Mouse (Mus musculus) limb, embryonic 14.5 days (tissue): ENCODE data around the gene D430041D05Rik. TPM values are rescaled to one million over a fixed set of nuclear protein-coding genes. Genes with fewer than 3 reads are reported as not detected.

ENCODE experiments used
- ATAC-seq: fragments of 200-750 bp; cut with Nextera tagmentation; 2 replicates; pipeline ENCODE4 v1.8.0; 2017; ENCODE audit warnings: low read depth, moderate number of reproducible peaks, moderate TSS enrichment; ENCODE audit not compliant: low FRiP score
- DNase-seq: peaks from one replicate; pipeline ENCODE4 v3.0.0-alpha.2; 2015; ENCODE audit warnings: low spot score
- H3K27ac ChIP-seq: fragments of 300-500 bp; sonication (generic); replicated peaks from 2 replicates; pipeline ENCODE4 v1.5.1; 2014; ENCODE audit warnings: low read depth, mild to moderate bottlenecking, low read length, moderate library complexity, mixed read lengths
- H3K27me3 ChIP-seq: fragments of 300-500 bp; sonication (generic); 2 replicates; pipeline ENCODE4 v1.6.1; 2014; ENCODE audit warnings: low read length, mixed read lengths; ENCODE audit not compliant: control insufficient read depth, insufficient read depth
- H3K36me3 ChIP-seq: fragments of 300-500 bp; sonication (generic); 2 replicates; pipeline ENCODE4 v1.6.1; 2014; ENCODE audit warnings: mild to moderate bottlenecking, low read length, moderate library complexity, mixed read lengths; ENCODE audit not compliant: control insufficient read depth, insufficient read depth
- H3K4me1 ChIP-seq: fragments of 300-500 bp; sonication (generic); 2 replicates; pipeline ENCODE4 v1.6.1; 2014; ENCODE audit warnings: antibody characterized with exemption, low read length, mixed read lengths; ENCODE audit not compliant: control insufficient read depth, insufficient read depth
- H3K4me2 ChIP-seq: fragments of 300-500 bp; sonication (generic); replicated peaks from 2 replicates; pipeline ENCODE4 v1.6.1; 2014; ENCODE audit warnings: low read depth, mild to moderate bottlenecking, low read length, moderate library complexity; ENCODE audit not compliant: severe bottlenecking
- H3K4me3 ChIP-seq: fragments of 300-500 bp; sonication (generic); replicated peaks from 2 replicates; pipeline ENCODE4 v1.5.1; 2014; ENCODE audit warnings: low read length
- H3K9ac ChIP-seq: fragments of 300-500 bp; sonication (generic); 2 replicates; pipeline ENCODE4 v1.6.1; 2014; ENCODE audit warnings: mild to moderate bottlenecking, low read depth, low read length, moderate library complexity; ENCODE audit not compliant: severe bottlenecking
- H3K9me3 ChIP-seq: fragments of 300-500 bp; sonication (generic); 2 replicates; pipeline ENCODE4 v1.6.1; 2016; ENCODE audit warnings: low read length; ENCODE audit not compliant: control insufficient read depth
- POLR2A ChIP-seq: fragments of 200-500 bp; IDR thresholded peaks from 2 replicates; pipeline ENCODE4 v1.8.0; 2012; ENCODE audit warnings: inconsistent platforms, mild to moderate bottlenecking, moderate library complexity, borderline replicate concordance; ENCODE audit not compliant: insufficient read depth, insufficient read length; ENCODE audit errors: extremely low read depth
- WGBS: fragments of 180-500 bp; shearing (Covaris S2); extraction: QIAGEN DNeasy Blood & Tissue Kit; methylation state at CpG from one replicate; pipeline ENCODE4 v1.1.7; 2014; 5-methylcytosine and 5-hydroxymethylcytosine counted together
- polyA plus RNA-seq, 2 experiments: library from polyadenylated mRNA; depleted of rRNA in 1 of 2; stranded (reverse) in 1 of 2; unstranded in 1 of 2; fragments of >200 nt; fragmentation: Nextera tagmentation in 1 of 2; extraction: Ambion mirVana in 1 of 2; gene quantifications; 2 replicates each; pipeline versions ENCODE4 v1.2.1 to v1.2.3; 2012 to 2014

D430041D05Rik gene
- polyA plus RNA-seq, 2 experiments, result 1.1 TPM

GRCm38 (mm10) chr2:104367291-104367690 is 43.5 kb downstream of the D430041D05Rik start:
- H3K4me3 ChIP-seq, result no peak overlapping the region
- no peaks in the 10 kb centered on the region for H3K4me1 ChIP-seq
- 68% methylated on average over 2 of the region's 2 CpGs for WGBS
- no peak overlapping the region for H3K4me2 ChIP-seq
- no peak for TF ChIP-seq POLR2A
- H3K9me3 ChIP-seq, result no peaks in the 10 kb centered on the region
- ATAC-seq (no peak), DNase-seq (no peak)
- no peak overlapping the region for H3K27ac ChIP-seq
- H3K27me3 ChIP-seq, result no peaks in the 10 kb centered on the region
- H3K9ac ChIP-seq, result no peak overlapping the region
- no peaks in the 10 kb centered on the region for H3K36me3 ChIP-seq

DNA sequence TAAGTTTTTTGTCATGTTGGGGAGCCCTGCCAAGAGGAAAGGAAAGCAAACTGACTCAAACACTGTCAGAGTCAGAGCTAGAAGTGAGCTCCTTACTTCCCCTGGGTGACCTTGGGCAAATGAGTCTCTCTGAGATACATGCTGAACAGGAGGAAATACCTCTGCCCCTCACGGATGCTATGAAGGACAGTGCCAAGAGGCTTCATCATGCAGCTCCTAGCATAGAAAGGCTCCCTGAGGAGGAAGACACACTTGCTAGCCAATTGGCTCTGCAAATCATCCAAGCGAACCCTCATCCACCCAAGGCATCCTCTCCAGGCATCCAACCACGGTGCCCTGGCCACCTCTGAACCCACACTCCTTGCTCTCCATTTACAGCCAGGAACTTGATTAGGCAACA is 51.5 kb downstream of the D430041D05Rik start:
- no peaks in the 10 kb centered on the region for H3K36me3 ChIP-seq
- H3K9ac ChIP-seq, result no peak overlapping the region
- no peak overlapping the region for H3K4me2 ChIP-seq
- 81% methylated on average over 3 of the region's 3 CpGs for WGBS
- no peaks in the 10 kb centered on the region for H3K9me3 ChIP-seq
- ATAC-seq (no peak), DNase-seq (no peak)
- TF ChIP-seq POLR2A, result no peak
- H3K27ac ChIP-seq, result no peak overlapping the region
- no peaks in the 10 kb centered on the region for H3K27me3 ChIP-seq
- no peaks in the 10 kb centered on the region for H3K4me1 ChIP-seq
- H3K4me3 ChIP-seq, result no peak overlapping the region

GRCm38 (mm10) chr2:104358881-104359280 is 51.9 kb downstream of the D430041D05Rik start:
- Histone ChIP-seq H3K4me3 (no peak overlapping the region), H3K9me3 (no peaks in the 10 kb centered on the region), H3K36me3 (no peaks in the 10 kb centered on the region), H3K9ac (no peak overlapping the region), H3K4me2 (no peak overlapping the region), H3K27me3 (no peaks in the 10 kb centered on the region), H3K27ac (no peak overlapping the region), H3K4me1 (no peaks in the 10 kb centered on the region)
- no peak for TF ChIP-seq POLR2A
- 85% methylated on average over 1 of the region's 1 CpGs for WGBS
- ATAC-seq (no peak), DNase-seq (no peak)

DNA sequence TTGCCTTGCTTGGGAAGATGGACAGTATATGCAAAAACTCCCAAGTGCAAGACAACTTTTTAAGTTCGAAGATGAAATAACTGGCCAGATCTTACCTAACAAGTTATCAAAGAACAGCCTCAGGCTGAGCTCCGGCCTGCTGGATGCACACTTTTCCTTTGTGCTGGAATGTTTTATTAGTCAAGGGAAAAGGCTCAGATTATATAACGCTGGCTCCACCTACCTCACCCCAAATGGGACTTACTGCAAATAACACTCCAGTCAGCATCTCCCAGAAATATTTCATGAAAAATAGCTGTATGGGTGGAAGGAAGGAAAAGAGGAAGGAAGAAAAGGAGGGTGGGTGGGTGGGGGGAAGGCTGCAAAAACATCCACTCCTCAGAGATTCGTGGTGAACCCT is 54.3 kb downstream of the D430041D05Rik start:
- ATAC-seq, result no peak
- WGBS, result 68% methylated on average over 4 of the region's 4 CpGs

DNA sequence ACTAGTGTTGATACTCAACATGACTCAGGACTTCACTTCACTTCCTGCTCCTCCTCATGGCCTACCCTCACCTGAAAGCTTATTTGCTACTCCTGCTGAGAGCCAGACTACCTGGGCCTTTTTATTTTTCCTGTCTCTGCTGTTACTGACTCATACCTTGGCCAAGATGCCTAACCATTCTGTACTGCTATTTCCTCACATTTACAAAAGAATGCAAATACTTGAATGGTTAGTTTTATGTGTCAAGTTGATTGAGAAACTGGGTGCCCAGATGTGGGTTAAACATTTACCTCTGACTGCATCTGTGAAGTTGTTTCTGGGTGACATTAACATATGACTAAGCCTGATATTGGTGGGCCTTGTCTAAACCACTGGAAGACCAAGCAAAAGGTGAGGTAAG is 56.7 kb downstream of the D430041D05Rik start:
- no peak overlapping the region for H3K27ac ChIP-seq
- H3K4me1 ChIP-seq, result no peaks in the 10 kb centered on the region
- no peaks in the 10 kb centered on the region for H3K27me3 ChIP-seq
- no peak for ATAC-seq
- no peak overlapping the region for H3K4me3 ChIP-seq
- no peak for DNase-seq
- no peak overlapping the region for H3K4me2 ChIP-seq
- H3K36me3 ChIP-seq, result no peaks in the 10 kb centered on the region
- no peak for TF ChIP-seq POLR2A
- H3K9ac ChIP-seq, result no peak overlapping the region
- no peaks in the 10 kb centered on the region for H3K9me3 ChIP-seq

More for the DNA sequence above, 54.3 kb downstream of the D430041D05Rik start:
- DNase-seq, result no peak
- H3K9me3 ChIP-seq, result no peaks in the 10 kb centered on the region
- H3K27me3 ChIP-seq, result no peaks in the 10 kb centered on the region
- no peak overlapping the region for H3K4me3 ChIP-seq
- H3K9ac ChIP-seq, result no peak overlapping the region
- H3K4me2 ChIP-seq, result no peak overlapping the region
- no peaks in the 10 kb centered on the region for H3K4me1 ChIP-seq
- TF ChIP-seq POLR2A, result no peak
- H3K27ac ChIP-seq, result no peak overlapping the region
- H3K36me3 ChIP-seq, result no peaks in the 10 kb centered on the region

DNA sequence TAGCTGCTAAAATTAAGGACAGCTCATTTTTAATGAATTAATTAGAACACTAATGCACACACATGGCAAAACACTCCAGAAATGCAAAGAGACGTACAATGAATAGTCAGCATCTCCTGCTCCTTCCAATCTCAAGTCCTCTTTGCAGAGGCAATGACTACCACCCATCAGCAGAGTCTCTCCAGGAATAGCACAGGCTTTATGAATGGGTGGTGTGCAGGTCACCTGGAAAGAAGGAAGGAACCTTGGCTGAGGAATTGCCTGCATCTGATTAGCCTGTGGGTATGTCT is 58.7 kb downstream of the D430041D05Rik start:
- TF ChIP-seq POLR2A, result no peak
- DNase-seq, result no peak

More for the DNA sequence above, 58.7 kb downstream of the D430041D05Rik start:
- no peak overlapping the region for H3K9ac ChIP-seq
- ATAC-seq, result no peak
- no peak overlapping the region for H3K4me3 ChIP-seq
- WGBS, result 83% methylated on average over 1 of the region's 1 CpGs
- H3K9me3 ChIP-seq, result no peaks in the 10 kb centered on the region
- H3K36me3 ChIP-seq, result no peaks in the 10 kb centered on the region
- no peaks in the 10 kb centered on the region for H3K4me1 ChIP-seq
- H3K27ac ChIP-seq, result no peak overlapping the region
- no peaks in the 10 kb centered on the region for H3K27me3 ChIP-seq
- H3K4me2 ChIP-seq, result no peak overlapping the region
